Mouse (Mus musculus): Measurements from ENCODE around the gene Trim9.

GRCm38 (mm10) chr12:70335176-70335575 is 12.2 kb downstream of the Trim9 start:
- TF ChIP-seq GATA1 (IDR thresholded peaks at IDR 0.05; ENCODE audit: low read length) (no peak), TAL1 (IDR thresholded peaks at IDR 0.05; ENCODE audit: low read length) (no peak)
